Comparison of ENCODE assay signal across 8 mouse cellular contexts in genomic region chr4:102978440-102978839, GRCm38 (mm10). TPM values are rescaled to one million over a fixed set of nuclear protein-coding genes. Genes with fewer than 3 reads are reported as not detected.
DNase-seq lines count a peak whose midpoint lies in the region; ATAC-seq and TF ChIP-seq lines count a peak whose summit lies in the region.
"Had no signal": no experiment of that assay in that cellular context is flagged by ENCODE, and none has a peak within 500 bp of the region (broad histone marks: within the 10 kb centered on the region; RNA-seq: fewer than 3 reads in every experiment).

Tctex1d1 (plus strand) TSS chr4:102978606.

- H3K9me3 ChIP-seq in lung, embryonic 14.5 days (ENCODE audit: low read depth, low read length): no peaks in the 10 kb centered on the region
- H3K9me3 ChIP-seq in forebrain, embryonic 13.5 days (replicated peaks): no peaks in the 10 kb centered on the region
- H3K9me3 ChIP-seq in limb, embryonic 10.5 days (replicated peaks): no peaks in the 10 kb centered on the region
- H3K9me3 ChIP-seq in midbrain, postnatal 0 days (ENCODE audit: low read length): no peaks in the 10 kb centered on the region

- DNase-seq in lung, embryonic 14.5 days: peak; percentile 56
- no peak for DNase-seq in lung, postnatal 14 days
- DNase-seq in cerebellum, postnatal 36 days: peak; percentile 6 to 8
- DNase-seq in limb, embryonic 10.5 days (ENCODE audit: low spot score): peak; percentile 54
- peak; percentile 59 for DNase-seq in midbrain, postnatal 0 days (ENCODE audit: low spot score)
- DNase-seq in urinary bladder, postnatal 4 days (ENCODE audit: low spot score in 2 of 2): no peak

- H3K4me1 ChIP-seq in lung, embryonic 14.5 days (ENCODE audit: insufficient read depth): 0 out of 2 replicates have a peak, but pooled peaks cover 4% of the 10 kb centered on the region
- H3K4me1 ChIP-seq in forebrain, embryonic 13.5 days: peaks cover 23% of the 10 kb centered on the region
- H3K4me1 ChIP-seq in limb, embryonic 10.5 days: peaks cover 34% of the 10 kb centered on the region
- H3K4me1 ChIP-seq in midbrain, postnatal 0 days (ENCODE audit: insufficient read depth, low read length): peaks cover 7% of the 10 kb centered on the region; the same call in 1 of the 2 replicates

- no peak within 1 kb of the TSS for H3K27ac ChIP-seq in lung, embryonic 14.5 days (ENCODE audit: low read depth)
- H3K27ac ChIP-seq in forebrain, embryonic 13.5 days: no peak within 1 kb of the TSS
- no peak within 1 kb of the TSS for H3K27ac ChIP-seq in limb, embryonic 10.5 days
- H3K27ac ChIP-seq in midbrain, postnatal 0 days (ENCODE audit: low read depth, low read length): no peak within 1 kb of the TSS

- TF ChIP-seq CTCF in lung, embryonic 14.5 days (IDR thresholded peaks at IDR 0.05; ENCODE audit: low read depth): no peak
- TF ChIP-seq CTCF in midbrain, postnatal 0 days (IDR thresholded peaks at IDR 0.05): no peak

- H3K36me3 ChIP-seq in lung, embryonic 14.5 days (ENCODE audit: insufficient read depth): no peaks in the 10 kb centered on the region
- H3K36me3 ChIP-seq in forebrain, embryonic 13.5 days (ENCODE audit: poor library complexity, severe bottlenecking): no peaks in the 10 kb centered on the region
- H3K36me3 ChIP-seq in limb, embryonic 10.5 days: no peaks in the 10 kb centered on the region
- no peaks in the 10 kb centered on the region for H3K36me3 ChIP-seq in midbrain, postnatal 0 days (ENCODE audit: insufficient read depth, low read length)

- peaks cover 5% of the 10 kb centered on the region; the same call in 1 of the 2 replicates for H3K27me3 ChIP-seq in lung, embryonic 14.5 days (ENCODE audit: insufficient read depth, low read length)
- peaks cover 55% of the 10 kb centered on the region for H3K27me3 ChIP-seq in forebrain, embryonic 13.5 days
- H3K27me3 ChIP-seq in limb, embryonic 10.5 days (ENCODE audit: low read depth, poor library complexity, severe bottlenecking): peaks cover 42% of the 10 kb centered on the region
- H3K27me3 ChIP-seq in midbrain, postnatal 0 days (ENCODE audit: insufficient read depth, low read length): no peaks in the 10 kb centered on the region

- peak within 1 kb of the TSS; percentile 31 for H3K4me3 ChIP-seq in lung, embryonic 14.5 days (ENCODE audit: low read depth, low read length)
- H3K4me3 ChIP-seq in forebrain, embryonic 13.5 days: peak within 1 kb of the TSS; percentile 23
- H3K4me3 ChIP-seq in limb, embryonic 10.5 days: peak within 1 kb of the TSS; percentile 50
- peak within 1 kb of the TSS; percentile 31 for H3K4me3 ChIP-seq in midbrain, postnatal 0 days (ENCODE audit: low read depth, low read length)

- WGBS in lung, embryonic 14.5 days: 3% methylated on average over 13 of the region's 13 CpGs
- WGBS in forebrain, embryonic 13.5 days: 3% methylated on average over 13 of the region's 13 CpGs
- WGBS in limb, embryonic 10.5 days: 3% methylated on average over 13 of the region's 13 CpGs
- WGBS in midbrain, postnatal 0 days: 4% methylated on average over 13 of the region's 13 CpGs

- H3K9ac ChIP-seq in lung, embryonic 14.5 days: no peak within 1 kb of the TSS; the same call in none of the 2 replicates
- H3K9ac ChIP-seq in forebrain, embryonic 13.5 days: 0 out of 2 replicates have a peak within 1 kb of the TSS, but pooled peaks have one; percentile 34
- no peak within 1 kb of the TSS for H3K9ac ChIP-seq in midbrain, postnatal 0 days (replicated peaks; ENCODE audit: low read length, poor library complexity, severe bottlenecking)

- peak within 1 kb of the TSS; percentile 70 for H3K4me2 ChIP-seq in lung, embryonic 14.5 days
- peak within 1 kb of the TSS; percentile 54 for H3K4me2 ChIP-seq in forebrain, embryonic 13.5 days
- H3K4me2 ChIP-seq in midbrain, postnatal 0 days (ENCODE audit: low read depth, low read length, poor library complexity, severe bottlenecking): peak within 1 kb of the TSS; percentile 71

- ATAC-seq in lung, embryonic 14.5 days (ENCODE audit: insufficient read depth): peak; percentile 70; the same call in 1 of the 2 replicates
- peak; percentile 57; the same call in 1 of the 2 replicates for ATAC-seq in forebrain, embryonic 13.5 days
- peak; percentile 58; the same call in 1 of the 2 replicates for ATAC-seq in midbrain, postnatal 0 days (ENCODE audit: low FRiP score)

RNA-seq across cellular contexts. Expression of gene Tctex1d1, which starts in this region (rescaled TPM):
- 0.69 and 1.3 TPM in 2 replicates for polyA plus RNA-seq in lung, embryonic 14.5 days (2014; fragmentation: Nextera tagmentation; extraction: Ambion mirVana)
- 0.56 and 1.9 TPM in 2 replicates for polyA plus RNA-seq in forebrain, embryonic 13.5 days (2015; fragmentation: Nextera tagmentation; extraction: Ambion mirVana)
- polyA plus RNA-seq in limb, embryonic 10.5 days (2016; fragmentation: Nextera tagmentation; extraction: Ambion mirVana): 0.10 and 0.25 TPM in 2 replicates
- 0.66 and 5.9 TPM in 2 replicates for total RNA-seq in midbrain, postnatal 0 days (2014; rRNA removed)
- 1.9 and 2.0 TPM in 2 replicates for polyA plus RNA-seq in midbrain, postnatal 0 days (2015; fragmentation: Nextera tagmentation; extraction: Ambion mirVana)
- total RNA-seq: liver, adult 2 months had no signal
- polyA plus RNA-seq: liver, adult 2 months had no signal

Comparison
In these comparisons a context has a peak if more than half of its experiments do, and no peak if none do; other contexts are left out.
1. DNase-seq: peak in lung, embryonic 14.5 days (single experiment), cerebellum, postnatal 36 days (2 of 2) and midbrain, postnatal 0 days (single experiment); none in lung, postnatal 14 days (single experiment) and urinary bladder, postnatal 4 days (0 of 2).
2. Peak in DNase-seq and H3K4me3 ChIP-seq in limb, embryonic 10.5 days; RNA of the gene not detected or under 1 TPM.
3. Peak in every context shown above with its lines, with median percentiles within 50 percentile points of each other: ATAC-seq, H3K4me2 ChIP-seq and H3K4me3 ChIP-seq.